Mouse (Mus musculus): ENCODE results near the gene Cyp2d11. TPM values are rescaled to one million over a fixed set of nuclear protein-coding genes. Genes with fewer than 3 reads are reported as not detected.
A peak's percentile ranks its signal among the peaks of the same experiment; 100 is the strongest.

The Cyp2d11 gene
- polyA plus RNA-seq, 1 experiment from 2014 or later = not detected

GRCm38 (mm10) chr15:82362234-82362633 lies 31.6 kb downstream of the Cyp2d11 start:
- Histone ChIP-seq H3K36me3 (no peaks in the 10 kb centered on the region), H3K9me3 (no peaks in the 10 kb centered on the region), H3K27me3 (no peaks in the 10 kb centered on the region), H3K4me3 (no peak overlapping the region), H3K27ac (no peak overlapping the region), H3K4me1 (peaks cover 7% of the 10 kb centered on the region; the same call in 1 of the 2 replicates), H3K9ac (no peak overlapping the region), H3K4me2 (no peak overlapping the region)
- no peak for ATAC-seq (ENCODE audit: insufficient number of reproducible peaks, low FRiP score, low TSS enrichment, low read depth)
- 71% methylated on average over 4 of the region's 4 CpGs for WGBS

- ATAC-seq (ENCODE audit: insufficient number of reproducible peaks, low FRiP score, low TSS enrichment, low read depth) = no peak
- Histone ChIP-seq H3K9me3 (no peaks in the 10 kb centered on the region), H3K36me3 (no peaks in the 10 kb centered on the region), H3K9ac (no peak overlapping the region), H3K27me3 (no peaks in the 10 kb centered on the region), H3K4me3 (no peak overlapping the region), H3K4me2 (no peak overlapping the region), H3K4me1 (peaks cover 7% of the 10 kb centered on the region; the same call in 1 of the 2 replicates), H3K27ac (no peak overlapping the region)
- WGBS = 61% methylated on average over 11 of the region's 11 CpGs
These were observed 32.3 kb downstream of the Cyp2d11 start for GRCm38 (mm10) chr15:82361459-82362018.

GRCm38 (mm10) chr15:82358431-82359260 lies 35.2 kb downstream of the Cyp2d11 start:
- WGBS = 52% methylated on average over 22 of the region's 22 CpGs

GRCm38 (mm10) chr15:82354126-82354945 lies 39.5 kb downstream of the Cyp2d11 start, which contains the start of gene Ndufa6:
Gene Ndufa6 (minus strand): TSS chr15:82354322.
- peak within 1 kb of the TSS; percentile 98 for H3K9ac ChIP-seq
- H3K36me3 ChIP-seq = peaks cover 18% of the 10 kb centered on the region
- peak within 1 kb of the TSS; percentile 95 for H3K4me3 ChIP-seq
- H3K4me1 ChIP-seq = peaks cover 26% of the 10 kb centered on the region
- H3K4me2 ChIP-seq = peak within 1 kb of the TSS; percentile 83
- no peaks in the 10 kb centered on the region for H3K9me3 ChIP-seq
- 1% methylated on average over 57 of the region's 57 CpGs for WGBS
- peak within 1 kb of the TSS; percentile 94 for H3K27ac ChIP-seq
- peak; percentile 98 for ATAC-seq (ENCODE audit: insufficient number of reproducible peaks, low FRiP score, low TSS enrichment, low read depth)
- no peaks in the 10 kb centered on the region for H3K27me3 ChIP-seq

More at GRCm38 (mm10) chr15:82358431-82359260, 35.2 kb downstream of the Cyp2d11 start:
- H3K4me2 ChIP-seq = no peak overlapping the region
- H3K9me3 ChIP-seq = no peaks in the 10 kb centered on the region
- H3K27me3 ChIP-seq = no peaks in the 10 kb centered on the region
- peaks cover 13% of the 10 kb centered on the region for H3K4me1 ChIP-seq
- no peaks in the 10 kb centered on the region for H3K36me3 ChIP-seq
- ATAC-seq (ENCODE audit: insufficient number of reproducible peaks, low FRiP score, low TSS enrichment, low read depth) = no peak
- H3K4me3 ChIP-seq = no peak overlapping the region
- no peak overlapping the region for H3K9ac ChIP-seq
- peak overlapping the region; percentile 44; the same call in 1 of the 2 replicates for H3K27ac ChIP-seq

- ATAC-seq (ENCODE audit: insufficient number of reproducible peaks, low FRiP score, low TSS enrichment, low read depth) = no peak
- H3K27me3 ChIP-seq = no peaks in the 10 kb centered on the region
These were observed 40.1 kb downstream of the Cyp2d11 start for GRCm38 (mm10) chr15:82353745-82354113.

GRCm38 (mm10) chr15:82353078-82353744 lies 40.6 kb downstream of the Cyp2d11 start:
- no peak for ATAC-seq (ENCODE audit: insufficient number of reproducible peaks, low FRiP score, low TSS enrichment, low read depth)
- Histone ChIP-seq H3K27me3 (no peaks in the 10 kb centered on the region), H3K9ac (peak overlapping the region; percentile 98), H3K27ac (peak overlapping the region; percentile 94), H3K9me3 (no peaks in the 10 kb centered on the region), H3K4me1 (peaks cover 19% of the 10 kb centered on the region), H3K36me3 (peaks cover 29% of the 10 kb centered on the region), H3K4me3 (peak overlapping the region; percentile 95), H3K4me2 (peak overlapping the region; percentile 83)
- WGBS = 25% methylated on average over 14 of the region's 14 CpGs

More at GRCm38 (mm10) chr15:82353745-82354113, 40.1 kb downstream of the Cyp2d11 start:
- 1% methylated on average over 23 of the region's 23 CpGs for WGBS
- peak overlapping the region; percentile 98 for H3K9ac ChIP-seq
- H3K9me3 ChIP-seq = no peaks in the 10 kb centered on the region
- peak overlapping the region; percentile 94 for H3K27ac ChIP-seq
- peaks cover 24% of the 10 kb centered on the region for H3K36me3 ChIP-seq
- peaks cover 21% of the 10 kb centered on the region for H3K4me1 ChIP-seq
- peak overlapping the region; percentile 83 for H3K4me2 ChIP-seq
- H3K4me3 ChIP-seq = peak overlapping the region; percentile 95

- Histone ChIP-seq H3K4me3 (no peak overlapping the region), H3K9me3 (no peaks in the 10 kb centered on the region), H3K4me2 (no peak overlapping the region), H3K27ac (no peak overlapping the region), H3K4me1 (peaks cover 33% of the 10 kb centered on the region), H3K36me3 (peaks cover 35% of the 10 kb centered on the region), H3K27me3 (no peaks in the 10 kb centered on the region), H3K9ac (no peak overlapping the region)
- whole genome bisulfite sequencing = 82% methylated on average over 3 of the region's 3 CpGs
- no peak for ATAC-seq (ENCODE audit: insufficient number of reproducible peaks, low FRiP score, low TSS enrichment, low read depth)
These were observed 42.3 kb downstream of the Cyp2d11 start for GRCm38 (mm10) chr15:82351480-82351879.

- Histone ChIP-seq H3K9me3 (no peaks in the 10 kb centered on the region), H3K27me3 (no peaks in the 10 kb centered on the region), H3K36me3 (peaks cover 35% of the 10 kb centered on the region), H3K4me3 (no peak overlapping the region), H3K9ac (no peak overlapping the region), H3K4me1 (peaks cover 35% of the 10 kb centered on the region), H3K4me2 (no peak overlapping the region), H3K27ac (no peak overlapping the region)
- ATAC-seq (ENCODE audit: insufficient number of reproducible peaks, low FRiP score, low TSS enrichment, low read depth) = no peak
- WGBS = 93% methylated on average over 4 of the region's 4 CpGs
These were observed 43.5 kb downstream of the Cyp2d11 start for GRCm38 (mm10) chr15:82350349-82350748.

- no peaks in the 10 kb centered on the region for H3K9me3 ChIP-seq
- no peak overlapping the region for H3K27ac ChIP-seq
- H3K36me3 ChIP-seq = peaks cover 35% of the 10 kb centered on the region
- 87% methylated on average over 2 of the region's 2 CpGs for WGBS
- peaks cover 29% of the 10 kb centered on the region for H3K4me1 ChIP-seq
- H3K4me3 ChIP-seq = no peak overlapping the region
- no peak overlapping the region for H3K9ac ChIP-seq
- no peaks in the 10 kb centered on the region for H3K27me3 ChIP-seq
- no peak for ATAC-seq (ENCODE audit: insufficient number of reproducible peaks, low FRiP score, low TSS enrichment, low read depth)
- no peak overlapping the region for H3K4me2 ChIP-seq
These were observed 44.9 kb downstream of the Cyp2d11 start for GRCm38 (mm10) chr15:82348999-82349341.

GRCm38 (mm10) chr15:82348258-82348998 lies 45.4 kb downstream of the Cyp2d11 start:
- Histone ChIP-seq H3K36me3 (peaks cover 41% of the 10 kb centered on the region), H3K4me1 (peaks cover 31% of the 10 kb centered on the region), H3K9ac (no peak overlapping the region), H3K9me3 (no peaks in the 10 kb centered on the region), H3K4me2 (no peak overlapping the region), H3K4me3 (no peak overlapping the region), H3K27me3 (no peaks in the 10 kb centered on the region), H3K27ac (no peak overlapping the region)
- ATAC-seq (ENCODE audit: insufficient number of reproducible peaks, low FRiP score, low TSS enrichment, low read depth) = no peak
- 88% methylated on average over 8 of the region's 8 CpGs for WGBS

GRCm38 (mm10) chr15:82347852-82348251 lies 46.0 kb downstream of the Cyp2d11 start:
- H3K4me1 ChIP-seq = peaks cover 25% of the 10 kb centered on the region
- no peaks in the 10 kb centered on the region for H3K9me3 ChIP-seq
- no peak overlapping the region for H3K9ac ChIP-seq
- no peak overlapping the region for H3K4me2 ChIP-seq
- H3K36me3 ChIP-seq = peaks cover 44% of the 10 kb centered on the region
- no peaks in the 10 kb centered on the region for H3K27me3 ChIP-seq
- no peak overlapping the region for H3K4me3 ChIP-seq
- 95% methylated on average over 12 of the region's 12 CpGs for WGBS
- ATAC-seq (ENCODE audit: insufficient number of reproducible peaks, low FRiP score, low TSS enrichment, low read depth) = no peak
- no peak overlapping the region for H3K27ac ChIP-seq
